Mouse (Mus musculus): ENCODE measurements around the gene Atp8a2. TPM values are rescaled to one million over a fixed set of nuclear protein-coding genes. Genes with fewer than 3 reads are reported as not detected.

The Atp8a2 gene
- polyA plus RNA-seq, 1 experiment: 0.36 TPM

GRCm38 (mm10) chr14:59807528-59808300, 389.3 kb downstream of the Atp8a2 start:
- Histone ChIP-seq H3K4me3 (ENCODE audit: insufficient read depth, low read depth, low read length) (no peak overlapping the region), H3K36me3 (ENCODE audit: control insufficient read depth, insufficient read depth, low read length) (no peaks in the 10 kb centered on the region), H3K4me1 (ENCODE audit: control insufficient read depth, insufficient read depth, low read length) (no peaks in the 10 kb centered on the region), H3K27ac (ENCODE audit: insufficient read depth, low read depth, low read length) (no peak overlapping the region), H3K27me3 (replicated peaks; ENCODE audit: control insufficient read depth, insufficient read depth, low read length) (no peaks in the 10 kb centered on the region; the same call in 1 of the 2 replicates)
- TF ChIP-seq POLR2A (IDR thresholded peaks at IDR 0.05; ENCODE audit: low read depth, low read length) (no peak), CTCF (conservative IDR thresholded peaks at IDR 0.05; ENCODE audit: insufficient read depth, insufficient read length, low read depth, low read length) (no peak)
- 63% methylated on average over 7 of the region's 7 CpGs for WGBS
- no peak for DNase-seq

GRCm38 (mm10) chr14:59806910-59807309, 390.1 kb downstream of the Atp8a2 start:
- Histone ChIP-seq H3K4me3 (ENCODE audit: insufficient read depth, low read depth, low read length) (no peak overlapping the region), H3K4me1 (ENCODE audit: control insufficient read depth, insufficient read depth, low read length) (no peaks in the 10 kb centered on the region), H3K36me3 (ENCODE audit: control insufficient read depth, insufficient read depth, low read length) (no peaks in the 10 kb centered on the region), H3K27me3 (replicated peaks; ENCODE audit: control insufficient read depth, insufficient read depth, low read length) (no peaks in the 10 kb centered on the region; the same call in 1 of the 2 replicates), H3K27ac (ENCODE audit: insufficient read depth, low read depth, low read length) (no peak overlapping the region)
- TF ChIP-seq CTCF (conservative IDR thresholded peaks at IDR 0.05; ENCODE audit: insufficient read depth, insufficient read length, low read depth, low read length) (no peak), POLR2A (IDR thresholded peaks at IDR 0.05; ENCODE audit: low read depth, low read length) (no peak)
- DNase-seq: no peak
- 31% methylated on average over 4 of the region's 4 CpGs for WGBS

DNA sequence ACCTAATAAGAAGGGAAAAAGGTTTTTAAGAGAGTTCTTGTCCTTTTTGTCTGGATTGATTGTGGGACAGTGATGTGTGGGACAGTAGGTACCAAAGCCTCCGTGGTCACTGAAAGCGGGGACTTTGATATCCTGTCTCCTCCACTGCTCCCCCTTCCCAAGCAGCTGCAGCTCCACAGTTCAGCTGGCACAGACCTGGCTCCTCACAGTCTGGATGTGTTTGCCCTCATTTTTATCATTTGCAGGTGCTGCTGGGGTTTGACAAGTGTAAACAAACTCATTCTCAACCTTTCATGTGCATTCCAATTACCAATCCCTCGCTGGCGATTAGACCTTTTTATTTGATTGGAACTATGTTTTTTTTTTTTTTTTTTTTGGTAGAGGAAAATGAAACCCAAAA, 390.8 kb downstream of the Atp8a2 start:
- WGBS: 31% methylated on average over 4 of the region's 4 CpGs
- no peaks in the 10 kb centered on the region; the same call in 1 of the 2 replicates for H3K27me3 ChIP-seq (replicated peaks; ENCODE audit: control insufficient read depth, insufficient read depth, low read length)
- no peak overlapping the region for H3K27ac ChIP-seq (ENCODE audit: insufficient read depth, low read depth, low read length)
- no peak for TF ChIP-seq POLR2A (IDR thresholded peaks at IDR 0.05; ENCODE audit: low read depth, low read length)
- no peak for TF ChIP-seq CTCF (conservative IDR thresholded peaks at IDR 0.05; ENCODE audit: insufficient read depth, insufficient read length, low read depth, low read length)
- H3K36me3 ChIP-seq (ENCODE audit: control insufficient read depth, insufficient read depth, low read length): no peaks in the 10 kb centered on the region
- DNase-seq: no peak
- H3K4me3 ChIP-seq (ENCODE audit: insufficient read depth, low read depth, low read length): no peak overlapping the region
- H3K4me1 ChIP-seq (ENCODE audit: control insufficient read depth, insufficient read depth, low read length): no peaks in the 10 kb centered on the region

GRCm38 (mm10) chr14:59805683-59806082, 391.3 kb downstream of the Atp8a2 start:
- no peak for TF ChIP-seq POLR2A (IDR thresholded peaks at IDR 0.05; ENCODE audit: low read depth, low read length)

DNA sequence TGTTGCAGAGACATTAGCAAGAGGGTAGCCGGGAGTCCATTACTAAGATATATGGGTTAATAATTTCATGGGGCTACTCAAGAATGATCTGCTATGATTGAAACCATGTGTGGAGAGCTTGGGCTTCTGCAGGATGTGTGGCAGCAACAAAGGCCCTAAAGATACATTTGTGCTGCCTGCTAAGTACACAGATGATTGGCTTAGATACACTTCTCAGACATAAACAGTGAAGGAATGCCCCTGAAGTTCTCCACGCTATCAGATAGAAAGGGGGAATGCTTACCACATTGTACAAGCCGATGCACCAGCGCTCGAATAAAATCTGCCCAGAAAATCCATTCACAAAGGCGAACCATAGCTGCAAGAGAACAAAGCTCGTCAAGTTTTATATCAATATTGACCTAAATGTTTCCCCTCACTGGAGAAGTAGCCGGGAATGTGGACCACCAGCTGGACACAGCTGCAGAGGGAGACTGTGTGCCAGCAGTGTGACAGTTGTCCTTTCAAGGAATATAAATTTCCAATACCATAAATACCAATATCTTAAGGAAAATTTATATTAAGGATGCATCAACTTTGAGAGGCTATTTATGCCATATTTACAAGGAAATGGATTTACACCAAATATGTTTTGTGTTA, 394.9 kb downstream of the Atp8a2 start:
- TF ChIP-seq CTCF (conservative IDR thresholded peaks at IDR 0.05; ENCODE audit: insufficient read depth, insufficient read length, low read depth, low read length) (no peak), POLR2A (IDR thresholded peaks at IDR 0.05; ENCODE audit: low read depth, low read length) (no peak)
- peak; percentile 4 for DNase-seq
- H3K27ac ChIP-seq (ENCODE audit: insufficient read depth, low read depth, low read length): no peak overlapping the region

More at GRCm38 (mm10) chr14:59805683-59806082, 391.3 kb downstream of the Atp8a2 start:
- 39% methylated on average over 7 of the region's 7 CpGs for WGBS
- no peak overlapping the region for H3K27ac ChIP-seq (ENCODE audit: insufficient read depth, low read depth, low read length)
- H3K4me3 ChIP-seq (ENCODE audit: insufficient read depth, low read depth, low read length): no peak overlapping the region
- H3K27me3 ChIP-seq (replicated peaks; ENCODE audit: control insufficient read depth, insufficient read depth, low read length): no peaks in the 10 kb centered on the region; the same call in 1 of the 2 replicates
- no peaks in the 10 kb centered on the region for H3K4me1 ChIP-seq (ENCODE audit: control insufficient read depth, insufficient read depth, low read length)
- DNase-seq: no peak
- no peaks in the 10 kb centered on the region for H3K36me3 ChIP-seq (ENCODE audit: control insufficient read depth, insufficient read depth, low read length)

GRCm38 (mm10) chr14:59799511-59799910, 397.5 kb downstream of the Atp8a2 start:
- TF ChIP-seq CTCF (conservative IDR thresholded peaks at IDR 0.05; ENCODE audit: insufficient read depth, insufficient read length, low read depth, low read length): no peak
- H3K4me1 ChIP-seq (ENCODE audit: control insufficient read depth, insufficient read depth, low read length): no peaks in the 10 kb centered on the region
- no peak overlapping the region for H3K27ac ChIP-seq (ENCODE audit: insufficient read depth, low read depth, low read length)
- no peak for DNase-seq
- H3K4me3 ChIP-seq (ENCODE audit: insufficient read depth, low read depth, low read length): no peak overlapping the region
- no peaks in the 10 kb centered on the region for H3K36me3 ChIP-seq (ENCODE audit: control insufficient read depth, insufficient read depth, low read length)
- WGBS: 64% methylated on average over 3 of the region's 3 CpGs
- H3K27me3 ChIP-seq (replicated peaks; ENCODE audit: control insufficient read depth, insufficient read depth, low read length): no peaks in the 10 kb centered on the region

More for the DNA sequence above, 394.9 kb downstream of the Atp8a2 start:
- no peaks in the 10 kb centered on the region for H3K36me3 ChIP-seq (ENCODE audit: control insufficient read depth, insufficient read depth, low read length)
- 77% methylated on average over 8 of the region's 8 CpGs for WGBS
- no peaks in the 10 kb centered on the region; the same call in 1 of the 2 replicates for H3K27me3 ChIP-seq (replicated peaks; ENCODE audit: control insufficient read depth, insufficient read depth, low read length)
- H3K4me3 ChIP-seq (ENCODE audit: insufficient read depth, low read depth, low read length): no peak overlapping the region
- no peaks in the 10 kb centered on the region for H3K4me1 ChIP-seq (ENCODE audit: control insufficient read depth, insufficient read depth, low read length)

GRCm38 (mm10) chr14:59793841-59794240, 403.1 kb downstream of the Atp8a2 start:
- Histone ChIP-seq H3K4me3 (ENCODE audit: insufficient read depth, low read depth, low read length) (no peak overlapping the region), H3K36me3 (ENCODE audit: control insufficient read depth, insufficient read depth, low read length) (no peaks in the 10 kb centered on the region), H3K4me1 (ENCODE audit: control insufficient read depth, insufficient read depth, low read length) (no peaks in the 10 kb centered on the region), H3K27ac (ENCODE audit: insufficient read depth, low read depth, low read length) (no peak overlapping the region), H3K27me3 (replicated peaks; ENCODE audit: control insufficient read depth, insufficient read depth, low read length) (no peaks in the 10 kb centered on the region)
- 70% methylated on average over 10 of the region's 10 CpGs for WGBS
- DNase-seq: no peak
- no peak for TF ChIP-seq CTCF (conservative IDR thresholded peaks at IDR 0.05; ENCODE audit: insufficient read depth, insufficient read length, low read depth, low read length)
- no peak for TF ChIP-seq POLR2A (IDR thresholded peaks at IDR 0.05; ENCODE audit: low read depth, low read length)

Data from kidney, adult 2 months (tissue).